Mouse (Mus musculus) adrenal gland, adult 8-10 months (tissue): ENCODE measurements at regions not wholly inside any gene's neighbourhood (a gene's known extent, or its start where the extent isn't known, plus 50 kb on each side); places are given as distances from the start of the nearest gene placed in this dataset.

Experiments used
- DNase-seq: peaks from one replicate; pipeline ENCODE4 v3.0.0; 2022

GRCm38 (mm10) chr12:91980321-91980720 is 131.4 kb upstream of the Sel1l start:
- no peak for DNase-seq

DNA sequence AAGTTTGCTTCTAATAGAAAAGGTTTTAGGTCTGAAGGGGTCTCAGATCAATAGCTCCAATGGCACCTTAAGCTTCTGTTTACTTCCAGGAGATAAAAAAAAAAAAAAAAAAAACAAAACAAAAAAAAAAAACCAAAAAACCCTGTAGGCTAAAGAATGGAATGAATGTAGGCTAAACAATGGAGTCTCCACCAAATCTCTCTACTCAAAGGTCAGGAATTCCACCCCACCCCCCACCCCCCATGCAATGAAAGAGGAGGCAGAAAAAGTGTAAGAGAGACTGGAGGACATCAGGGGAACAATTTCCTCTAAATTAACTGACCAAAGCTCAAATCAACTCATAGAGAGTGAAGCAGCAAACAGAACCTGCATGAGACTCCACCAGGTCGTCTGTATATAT is 122.1 kb upstream of the Sel1l start:
- no peak for DNase-seq

DNA sequence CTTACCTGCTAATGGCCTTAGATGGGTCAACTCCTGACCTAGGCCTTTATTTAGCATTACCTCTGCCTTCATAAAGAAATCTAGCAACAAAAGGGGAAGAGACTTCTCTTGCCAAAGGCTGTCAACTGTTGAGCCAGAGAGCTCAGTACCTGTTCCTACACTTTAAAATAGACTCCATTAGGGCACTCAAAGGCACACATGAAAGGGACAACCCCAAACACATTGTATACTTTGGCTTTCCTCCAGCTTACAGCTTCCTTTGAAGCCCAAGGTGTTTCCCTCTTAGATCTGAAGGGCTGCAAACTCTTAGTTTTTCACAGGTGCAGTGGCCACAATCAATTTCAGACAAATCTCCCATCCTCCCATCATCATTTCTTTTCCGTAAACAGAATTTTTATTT is 117.0 kb upstream of the Sel1l start:
- no peak for DNase-seq

DNA sequence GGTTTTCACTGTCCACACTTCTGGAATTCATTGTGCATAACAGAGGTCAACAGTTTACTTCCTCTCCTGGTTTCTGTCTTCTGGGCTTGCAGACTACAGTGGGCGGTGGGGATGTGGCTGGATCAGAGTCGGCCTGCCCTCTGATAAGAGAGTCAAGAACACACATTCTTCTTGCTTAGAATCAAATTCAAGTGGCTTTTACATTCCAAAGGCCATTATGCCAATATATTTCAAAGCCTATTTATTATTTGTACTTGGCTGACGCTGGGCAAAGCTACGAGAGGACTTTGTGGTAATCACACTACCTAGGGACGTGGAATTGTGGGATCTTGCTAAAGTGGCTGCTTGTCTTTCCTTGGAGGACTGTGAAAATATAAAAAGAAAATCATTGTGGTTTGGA is 114.3 kb upstream of the Sel1l start:
- no peak for DNase-seq

GRCm38 (mm10) chr12:91958086-91958485 is 109.1 kb upstream of the Sel1l start:
- DNase-seq, result no peak

DNA sequence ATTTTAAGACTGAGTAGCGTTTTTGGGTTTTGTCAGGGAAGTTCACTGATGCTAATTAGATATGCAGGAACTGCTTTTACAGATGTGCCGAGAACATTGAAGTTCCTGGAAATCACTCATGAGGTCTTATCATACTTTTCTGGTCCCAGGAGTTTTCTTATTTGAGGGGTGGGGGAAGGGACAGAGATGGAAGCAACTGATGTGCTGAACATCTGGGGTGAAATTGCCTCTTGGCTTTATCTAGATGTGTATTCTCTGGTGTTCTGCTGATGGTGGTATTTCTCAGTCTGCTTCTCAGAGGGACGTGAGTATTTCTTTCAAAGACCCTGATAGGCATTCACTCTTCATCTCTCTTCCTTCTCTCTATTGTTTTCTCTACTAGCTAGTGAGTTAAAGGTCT is 107.5 kb upstream of the Sel1l start:
- no peak for DNase-seq

DNA sequence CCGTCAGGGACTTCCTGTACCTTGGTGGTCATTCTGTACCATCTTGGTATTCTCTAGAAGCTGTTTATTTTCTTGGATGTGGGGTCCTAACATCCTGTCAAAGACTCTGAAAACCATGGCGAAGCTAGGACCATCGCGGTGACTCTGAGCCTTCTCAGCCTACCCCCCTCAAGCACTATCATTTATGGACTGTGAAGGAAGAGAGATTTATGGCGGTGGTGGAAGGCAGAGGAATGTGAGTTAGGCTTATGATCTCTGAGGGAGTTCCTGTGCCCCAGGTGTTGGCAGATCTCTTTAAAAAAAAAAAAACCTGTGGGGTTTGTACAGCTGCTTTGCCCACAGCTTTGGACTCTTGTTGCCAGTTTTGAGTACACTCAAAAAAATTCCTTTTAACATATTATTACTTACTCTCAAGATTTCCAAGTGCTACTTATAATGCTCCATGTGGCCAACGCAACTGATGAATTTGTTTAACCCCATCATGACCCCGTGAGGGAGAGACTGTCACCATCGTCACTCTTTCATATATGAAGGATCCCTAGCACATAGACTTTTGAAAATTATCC is 99.7 kb upstream of the Sel1l start:
- DNase-seq, result no peak

DNA sequence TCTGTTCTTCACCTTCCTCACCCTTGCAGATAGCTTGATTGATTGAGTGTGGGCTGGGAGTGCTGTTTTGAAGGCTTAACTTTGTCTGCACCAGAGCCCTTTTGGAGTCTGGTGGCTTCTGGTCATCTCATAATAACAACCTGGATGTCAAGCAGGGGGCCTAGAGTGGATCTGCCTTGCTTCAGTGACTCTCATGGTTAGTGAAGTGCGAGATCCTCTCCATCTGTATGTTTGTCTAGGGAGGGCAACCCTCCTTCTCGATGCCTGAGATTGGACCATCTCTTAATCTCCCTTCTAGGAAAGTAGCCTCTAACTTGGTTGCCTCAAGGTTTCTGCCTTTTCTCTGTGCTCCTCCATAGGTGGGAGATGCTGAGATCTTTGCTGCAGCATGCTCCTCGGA is 99.0 kb upstream of the Sel1l start:
- no peak for DNase-seq

- no peak for DNase-seq
Measured at GRCm38 (mm10) chr12:91946541-91946940, 97.6 kb upstream of the Sel1l start.

GRCm38 (mm10) chr12:91932490-91933361 is 83.8 kb upstream of the Sel1l start:
- no peak for DNase-seq

GRCm38 (mm10) chr12:91931586-91931985 is 82.6 kb upstream of the Sel1l start:
- no peak for DNase-seq

GRCm38 (mm10) chr12:91929386-91930054 is 80.6 kb upstream of the Sel1l start:
- DNase-seq, result no peak

GRCm38 (mm10) chr12:91927576-91927975 is 78.6 kb upstream of the Sel1l start:
- no peak for DNase-seq

GRCm38 (mm10) chr12:91915486-91915885 is 66.5 kb upstream of the Sel1l start:
- peak; percentile 27 for DNase-seq

GRCm38 (mm10) chr12:91910529-91910928 is 61.6 kb upstream of the Sel1l start:
- no peak for DNase-seq
